Mouse (Mus musculus): Measurements from ENCODE around the gene B3gnt2. TPM values are rescaled to one million over a fixed set of nuclear protein-coding genes. Genes with fewer than 3 reads are reported as not detected.
"Not testable (repeated sequence)": the region's sequence is repeated elsewhere in the genome, so short reads cannot be mapped to it uniquely, and the experiment has no call there.

Gene B3gnt2
- polyA plus RNA-seq, 1 experiment: 7.1 TPM

GRCm38 (mm10) chr11:22743561-22744269 lies 117.0 kb downstream of the B3gnt2 start:
- Histone ChIP-seq H3K4me1 (ENCODE audit: control insufficient read depth, insufficient read depth, low read length) (no peaks in the 10 kb centered on the region), H3K27ac (ENCODE audit: insufficient read depth, low read length) (no peak overlapping the region), H3K27me3 (ENCODE audit: control insufficient read depth, insufficient read depth, low read length) (no peaks in the 10 kb centered on the region; the same call in 1 of the 2 replicates), H3K4me3 (replicated peaks; ENCODE audit: insufficient read depth, low read depth, low read length) (no peak overlapping the region)
- TF ChIP-seq CTCF (IDR thresholded peaks at IDR 0.05; ENCODE audit: borderline replicate concordance, insufficient read depth, low read depth, low read length) (no peak), POLR2A (IDR thresholded peaks at IDR 0.05; ENCODE audit: borderline replicate concordance, insufficient read depth, low read length) (no peak)
- DNase-seq: no peak
- WGBS: 59% methylated on average over 5 of the region's 5 CpGs

GRCm38 (mm10) chr11:22741998-22742626 lies 118.6 kb downstream of the B3gnt2 start:
- Histone ChIP-seq H3K4me3 (replicated peaks; ENCODE audit: insufficient read depth, low read depth, low read length) (no peak overlapping the region), H3K27me3 (ENCODE audit: control insufficient read depth, insufficient read depth, low read length) (no peaks in the 10 kb centered on the region; the same call in 1 of the 2 replicates), H3K4me1 (ENCODE audit: control insufficient read depth, insufficient read depth, low read length) (no peaks in the 10 kb centered on the region), H3K27ac (ENCODE audit: insufficient read depth, low read length) (no peak overlapping the region)
- no peak for TF ChIP-seq POLR2A (IDR thresholded peaks at IDR 0.05; ENCODE audit: borderline replicate concordance, insufficient read depth, low read length)
- no peak for TF ChIP-seq CTCF (IDR thresholded peaks at IDR 0.05; ENCODE audit: borderline replicate concordance, insufficient read depth, low read depth, low read length)
- no peak for DNase-seq
- 64% methylated on average over 7 of the region's 7 CpGs for WGBS

GRCm38 (mm10) chr11:22741436-22741835 lies 119.3 kb downstream of the B3gnt2 start:
- Histone ChIP-seq H3K27me3 (ENCODE audit: control insufficient read depth, insufficient read depth, low read length) (no peaks in the 10 kb centered on the region; the same call in 1 of the 2 replicates), H3K4me3 (replicated peaks; ENCODE audit: insufficient read depth, low read depth, low read length) (no peak overlapping the region), H3K27ac (ENCODE audit: insufficient read depth, low read length) (no peak overlapping the region), H3K4me1 (ENCODE audit: control insufficient read depth, insufficient read depth, low read length) (no peaks in the 10 kb centered on the region)
- no peak for TF ChIP-seq POLR2A (IDR thresholded peaks at IDR 0.05; ENCODE audit: borderline replicate concordance, insufficient read depth, low read length)
- no peak for TF ChIP-seq CTCF (IDR thresholded peaks at IDR 0.05; ENCODE audit: borderline replicate concordance, insufficient read depth, low read depth, low read length)
- no peak for DNase-seq
- 84% methylated on average over 3 of the region's 3 CpGs for WGBS

GRCm38 (mm10) chr11:22739497-22740288 lies 121.1 kb downstream of the B3gnt2 start:
- TF ChIP-seq CTCF (IDR thresholded peaks at IDR 0.05; ENCODE audit: borderline replicate concordance, insufficient read depth, low read depth, low read length) (no peak), POLR2A (IDR thresholded peaks at IDR 0.05; ENCODE audit: borderline replicate concordance, insufficient read depth, low read length) (no peak)
- Histone ChIP-seq H3K4me1 (ENCODE audit: control insufficient read depth, insufficient read depth, low read length) (no peaks in the 10 kb centered on the region), H3K4me3 (replicated peaks; ENCODE audit: insufficient read depth, low read depth, low read length) (no peak overlapping the region), H3K27ac (ENCODE audit: insufficient read depth, low read length) (no peak overlapping the region), H3K27me3 (ENCODE audit: control insufficient read depth, insufficient read depth, low read length) (no peaks in the 10 kb centered on the region; the same call in 1 of the 2 replicates)
- DNase-seq: no peak
- 84% methylated on average over 5 of the region's 5 CpGs for WGBS

GRCm38 (mm10) chr11:22736521-22737225 lies 124.1 kb downstream of the B3gnt2 start:
- Histone ChIP-seq H3K4me1 (ENCODE audit: control insufficient read depth, insufficient read depth, low read length) (no peaks in the 10 kb centered on the region), H3K27me3 (ENCODE audit: control insufficient read depth, insufficient read depth, low read length) (no peaks in the 10 kb centered on the region; the same call in 1 of the 2 replicates), H3K4me3 (replicated peaks; ENCODE audit: insufficient read depth, low read depth, low read length) (no peak overlapping the region), H3K27ac (ENCODE audit: insufficient read depth, low read length) (no peak overlapping the region)
- 81% methylated on average over 7 of the region's 7 CpGs for WGBS
- no peak for DNase-seq
- TF ChIP-seq POLR2A (IDR thresholded peaks at IDR 0.05; ENCODE audit: borderline replicate concordance, insufficient read depth, low read length) (no peak), CTCF (IDR thresholded peaks at IDR 0.05; ENCODE audit: borderline replicate concordance, insufficient read depth, low read depth, low read length) (no peak)

GRCm38 (mm10) chr11:22735128-22735527 lies 125.6 kb downstream of the B3gnt2 start:
- H3K4me3 ChIP-seq (replicated peaks; ENCODE audit: insufficient read depth, low read depth, low read length); H3K27me3 ChIP-seq (ENCODE audit: control insufficient read depth, insufficient read depth, low read length); H3K27ac ChIP-seq (ENCODE audit: insufficient read depth, low read length); H3K4me1 ChIP-seq (ENCODE audit: control insufficient read depth, insufficient read depth, low read length); DNase-seq: not testable (repeated sequence)
- 92% methylated on average over 5 of the region's 5 CpGs for WGBS

GRCm38 (mm10) chr11:22733936-22734335 lies 126.8 kb downstream of the B3gnt2 start:
- no peaks in the 10 kb centered on the region for H3K4me1 ChIP-seq (ENCODE audit: control insufficient read depth, insufficient read depth, low read length)
- no peak overlapping the region for H3K4me3 ChIP-seq (replicated peaks; ENCODE audit: insufficient read depth, low read depth, low read length)
- no peaks in the 10 kb centered on the region; the same call in 1 of the 2 replicates for H3K27me3 ChIP-seq (ENCODE audit: control insufficient read depth, insufficient read depth, low read length)
- TF ChIP-seq CTCF (IDR thresholded peaks at IDR 0.05; ENCODE audit: borderline replicate concordance, insufficient read depth, low read depth, low read length) (no peak), POLR2A (IDR thresholded peaks at IDR 0.05; ENCODE audit: borderline replicate concordance, insufficient read depth, low read length) (no peak)
- 37% methylated on average over 6 of the region's 6 CpGs for WGBS
- H3K27ac ChIP-seq (ENCODE audit: insufficient read depth, low read length): no peak overlapping the region
- no peak for DNase-seq
